8 mouse cellular contexts compared by ENCODE assay signal in the genomic region with DNA sequence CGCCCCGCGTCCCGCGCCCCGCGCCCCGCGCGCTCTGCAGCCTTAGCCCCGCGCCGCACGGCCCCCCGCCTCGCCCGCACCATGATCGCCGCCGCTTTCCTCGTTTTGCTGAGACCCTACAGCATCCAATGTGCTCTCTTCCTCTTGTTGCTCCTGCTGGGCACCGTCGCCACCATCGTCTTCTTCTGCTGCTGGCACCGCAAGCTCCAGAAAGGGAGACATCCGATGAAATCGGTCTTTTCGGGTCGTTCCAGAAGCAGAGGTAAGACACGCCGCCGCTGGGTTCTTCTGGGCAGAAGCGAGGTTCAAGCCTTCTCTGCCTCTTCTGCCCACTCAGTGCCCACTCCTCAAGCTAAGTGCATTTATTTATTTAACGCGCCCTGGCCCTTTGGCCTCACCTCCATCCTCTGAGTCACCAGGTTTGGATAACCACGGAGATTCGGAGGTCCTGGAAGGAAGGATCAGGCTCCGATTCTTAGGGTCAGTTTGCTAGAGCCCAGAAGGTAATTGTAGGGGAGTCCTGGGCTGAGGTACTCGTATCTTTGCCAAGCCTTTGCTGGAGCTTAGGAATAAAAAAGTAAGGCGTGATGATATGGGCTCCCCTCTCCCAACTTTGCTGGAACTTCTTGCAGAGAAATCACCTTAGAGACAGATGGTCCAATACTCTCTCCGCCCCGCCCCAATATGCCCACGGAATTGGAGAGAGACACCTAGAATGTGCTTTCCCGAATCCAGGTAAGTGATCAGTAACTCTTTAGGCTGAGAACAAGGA. TPM values are rescaled to one million over a fixed set of nuclear protein-coding genes. Genes with fewer than 3 reads are reported as not detected.
A peak's percentile ranks its signal among the peaks of the same experiment; 100 is the strongest.
DNase-seq lines count a peak whose midpoint lies in the region; ATAC-seq and TF ChIP-seq lines count a peak whose summit lies in the region.

A gene (plus strand): TSS at position 35 of the 772 bp plus-strand sequence.

- ATAC-seq in kidney, postnatal 0 days (replicated peaks; ENCODE audit: low FRiP score, low read depth) = no peak
- no peak for ATAC-seq in limb, embryonic 12.5 days (ENCODE audit: insufficient number of reproducible peaks, insufficient read depth, low FRiP score, low TSS enrichment, low read depth)
- no peak for ATAC-seq in stomach, embryonic 15.5 days (ENCODE audit: insufficient read depth, low FRiP score, low read depth)

- no peaks in the 10 kb centered on the region for H3K36me3 ChIP-seq in kidney, postnatal 0 days (ENCODE audit: insufficient read depth, low read length)
- H3K36me3 ChIP-seq in forebrain, embryonic 10.5 days (replicated peaks) = no peaks in the 10 kb centered on the region
- H3K36me3 ChIP-seq in limb, embryonic 12.5 days = no peaks in the 10 kb centered on the region
- H3K36me3 ChIP-seq in stomach, embryonic 15.5 days = no peaks in the 10 kb centered on the region

- H3K4me1 ChIP-seq in kidney, postnatal 0 days (replicated peaks; ENCODE audit: insufficient read depth, low read length) = peaks cover 6% of the 10 kb centered on the region
- H3K4me1 ChIP-seq in forebrain, embryonic 10.5 days = peaks cover 27% of the 10 kb centered on the region
- H3K4me1 ChIP-seq in limb, embryonic 12.5 days (replicated peaks) = peaks cover 9% of the 10 kb centered on the region; the same call in 1 of the 2 replicates
- peaks cover 12% of the 10 kb centered on the region; the same call in 1 of the 2 replicates for H3K4me1 ChIP-seq in stomach, embryonic 15.5 days

- no peaks in the 10 kb centered on the region for H3K9me3 ChIP-seq in kidney, postnatal 0 days (replicated peaks; ENCODE audit: low read length)
- no peaks in the 10 kb centered on the region for H3K9me3 ChIP-seq in forebrain, embryonic 10.5 days
- H3K9me3 ChIP-seq in limb, embryonic 12.5 days = no peaks in the 10 kb centered on the region
- no peaks in the 10 kb centered on the region for H3K9me3 ChIP-seq in stomach, embryonic 15.5 days

- TF ChIP-seq CTCF in kidney, postnatal 0 days (IDR thresholded peaks at IDR 0.05; ENCODE audit: low read depth) = no peak

- H3K9ac ChIP-seq in kidney, postnatal 0 days (ENCODE audit: low read depth, low read length) = peak within 1 kb of the TSS; percentile 47
- peak within 1 kb of the TSS; percentile 70 for H3K9ac ChIP-seq in limb, embryonic 12.5 days (replicated peaks)
- peak within 1 kb of the TSS; percentile 20; the same call in 1 of the 2 replicates for H3K9ac ChIP-seq in stomach, embryonic 15.5 days

- H3K4me3 ChIP-seq in kidney, postnatal 0 days (replicated peaks; ENCODE audit: low read depth, low read length) = peak within 1 kb of the TSS; percentile 64
- H3K4me3 ChIP-seq in forebrain, embryonic 10.5 days = peak within 1 kb of the TSS; percentile 73
- H3K4me3 ChIP-seq in limb, embryonic 12.5 days (replicated peaks) = peak within 1 kb of the TSS; percentile 73
- peak within 1 kb of the TSS; percentile 64 for H3K4me3 ChIP-seq in stomach, embryonic 15.5 days (replicated peaks)

- DNase-seq in kidney, postnatal 0 days (ENCODE audit: low spot score) = no peak
- no peak for DNase-seq in kidney, postnatal 25 days
- DNase-seq in R1 (ENCODE audit: low read depth, low spot score) = peak; percentile 46
- peak; percentile 49 for DNase-seq in forebrain, embryonic 10.5 days (ENCODE audit: extremely low spot score, low spot score)
- DNase-seq in heart, postnatal 4 days = no peak
- DNase-seq in natural killer cell, adult 2 months (ENCODE audit: low spot score in 2 of 2) = no peak

- peaks cover 18% of the 10 kb centered on the region for H3K27me3 ChIP-seq in kidney, postnatal 0 days (ENCODE audit: insufficient read depth, low read length)
- H3K27me3 ChIP-seq in forebrain, embryonic 10.5 days (ENCODE audit: poor library complexity, severe bottlenecking) = peaks cover 56% of the 10 kb centered on the region
- peaks cover 43% of the 10 kb centered on the region for H3K27me3 ChIP-seq in limb, embryonic 12.5 days
- peaks cover 29% of the 10 kb centered on the region for H3K27me3 ChIP-seq in stomach, embryonic 15.5 days (replicated peaks)

- no peak within 1 kb of the TSS for H3K27ac ChIP-seq in kidney, postnatal 0 days
- H3K27ac ChIP-seq in forebrain, embryonic 10.5 days = peak within 1 kb of the TSS; percentile 89
- H3K27ac ChIP-seq in limb, embryonic 12.5 days = no peak within 1 kb of the TSS
- H3K27ac ChIP-seq in stomach, embryonic 15.5 days = no peak within 1 kb of the TSS

- WGBS in kidney, postnatal 0 days = 4% methylated on average over 40 of the region's 44 CpGs
- 4% methylated on average over 44 of the region's 44 CpGs for WGBS in forebrain, embryonic 10.5 days
- WGBS in limb, embryonic 12.5 days = 3% methylated on average over 44 of the region's 44 CpGs
- WGBS in stomach, embryonic 15.5 days = 3% methylated on average over 36 of the region's 44 CpGs

- peak within 1 kb of the TSS; percentile 94 for H3K4me2 ChIP-seq in kidney, postnatal 0 days (ENCODE audit: low read length)
- H3K4me2 ChIP-seq in limb, embryonic 12.5 days = peak within 1 kb of the TSS; percentile 90
- H3K4me2 ChIP-seq in stomach, embryonic 15.5 days = peak within 1 kb of the TSS; percentile 99

RNA-seq across cellular contexts. Expression of the gene that starts here (rescaled TPM):
- polyA plus RNA-seq in kidney, postnatal 0 days (2015; fragmentation: Nextera tagmentation; extraction: Ambion mirVana) = 22.4 and 24.0 TPM in 2 replicates
- polyA plus RNA-seq in forebrain, embryonic 10.5 days (2016; fragmentation: Nextera tagmentation; extraction: Ambion mirVana) = 11.3 and 11.9 TPM in 2 replicates
- 100 to 1,000 TPM; 238 TPM for total RNA-seq in heart, postnatal 4 days (2021)
- 23.8 and 25.5 TPM in 2 replicates for polyA plus RNA-seq in limb, embryonic 12.5 days (2016; fragmentation: Nextera tagmentation; extraction: Ambion mirVana)
- polyA plus RNA-seq in stomach, embryonic 15.5 days (2015; fragmentation: Nextera tagmentation; extraction: Ambion mirVana) = 23.8 and 24.3 TPM in 2 replicates

Comparison
In these comparisons a context has a peak if more than half of its experiments do, and no peak if none do; other contexts are left out.
1. DNase-seq: peak in R1 (single experiment) and forebrain, embryonic 10.5 days (single experiment); none in kidney, postnatal 0 days (single experiment), kidney, postnatal 25 days (0 of 2), heart, postnatal 4 days (single experiment) and natural killer cell, adult 2 months (0 of 2).
2. H3K9ac ChIP-seq: peak in every context shown above with its lines; median percentile 70 in limb, embryonic 12.5 days; 47 in kidney, postnatal 0 days; 20 in stomach, embryonic 15.5 days.
3. Peak in every context shown above with its lines, with median percentiles within 50 percentile points of each other: H3K4me2 ChIP-seq and H3K4me3 ChIP-seq.